Mouse (Mus musculus): ENCODE measurements around the gene Tm2d1.
A peak's percentile ranks its signal among the peaks of the same experiment; 100 is the strongest.
"Not testable (repeated sequence)": the region's sequence is repeated elsewhere in the genome, so short reads cannot be mapped to it uniquely, and the experiment has no call there.

The Tm2d1 gene

GRCm38 (mm10) chr4:98382716-98383424 lies at the start of gene Tm2d1:
TSS of gene Tm2d1 (minus strand) at chr4:98383306.
- DNase-seq (ENCODE audit: low read depth in 1 of 2, low spot score in 2 of 2): peak; percentile 21 to 68

- no peak for DNase-seq (ENCODE audit: low read depth in 1 of 2, low spot score in 2 of 2)
Measured at GRCm38 (mm10) chr4:98428371-98428770, 45.3 kb upstream of the Tm2d1 start.

DNA sequence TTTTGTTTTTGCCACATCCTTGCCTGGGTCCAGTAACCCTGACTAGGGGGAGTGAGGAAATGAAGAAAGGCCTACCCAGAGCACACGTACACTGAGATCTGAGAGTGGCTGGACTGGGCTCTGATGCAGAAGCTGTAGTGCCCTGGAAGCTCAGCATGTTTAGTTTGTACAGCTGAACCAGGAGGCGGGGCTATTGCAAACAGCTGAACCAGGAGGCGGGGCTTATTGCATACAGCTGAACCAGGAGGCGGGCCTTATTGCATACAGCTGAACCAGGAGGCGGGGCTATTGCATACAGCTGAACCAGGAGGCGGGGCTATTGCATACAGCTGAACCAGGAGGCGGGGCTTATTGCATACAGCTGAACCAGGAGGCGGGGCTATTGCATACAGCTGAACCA lies 32.0 kb upstream of the Tm2d1 start:
- not testable (repeated sequence) for DNase-seq (ENCODE audit: low read depth in 1 of 2, low spot score in 2 of 2)

GRCm38 (mm10) chr4:98408455-98408854 lies 25.3 kb upstream of the Tm2d1 start:
- no peak for DNase-seq (ENCODE audit: low read depth in 1 of 2, low spot score in 2 of 2)

GRCm38 (mm10) chr4:98404412-98404811 lies 21.3 kb upstream of the Tm2d1 start:
- no peak for DNase-seq (ENCODE audit: low read depth in 1 of 2, low spot score in 2 of 2)

DNA sequence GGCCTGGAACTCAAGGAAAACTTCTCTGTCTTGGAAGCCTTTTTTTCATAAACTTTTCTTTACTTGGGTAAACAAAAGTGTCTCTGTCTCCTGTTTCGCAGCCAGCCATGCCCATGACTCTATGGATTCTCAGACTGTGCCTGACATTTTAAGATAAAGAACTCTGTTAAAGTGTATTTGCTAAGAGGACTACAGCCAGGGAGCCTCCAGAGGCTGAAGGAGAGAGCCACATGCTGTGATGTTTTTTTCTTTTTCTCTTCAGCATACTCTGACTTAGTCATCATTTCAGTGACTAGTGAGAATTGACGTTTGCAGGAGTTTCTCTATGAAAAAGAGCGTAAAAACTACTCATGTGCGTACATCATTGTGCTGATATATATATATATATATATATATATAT lies 20.4 kb upstream of the Tm2d1 start:
- no peak for DNase-seq (ENCODE audit: low read depth in 1 of 2, low spot score in 2 of 2)

DNA sequence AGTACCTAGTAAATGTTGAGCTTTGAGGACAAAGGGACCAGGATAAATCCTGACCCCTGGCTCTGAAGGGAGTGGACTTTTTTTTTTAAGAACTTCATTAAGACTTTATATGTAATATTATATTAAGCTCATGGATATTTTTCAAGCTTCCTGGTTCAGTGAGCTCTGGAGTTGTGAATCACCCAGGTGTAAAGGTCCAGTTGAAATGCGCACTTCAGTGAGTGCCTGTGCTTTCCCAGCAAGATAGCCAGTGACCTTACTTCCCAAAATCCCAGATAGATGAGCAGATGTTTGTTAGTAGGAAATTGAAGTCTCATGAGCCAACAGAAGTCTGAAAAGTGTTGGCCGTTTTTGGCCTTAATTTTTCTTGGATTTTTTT lies 18.5 kb upstream of the Tm2d1 start:
- no peak for DNase-seq (ENCODE audit: low read depth in 1 of 2, low spot score in 2 of 2)

DNA sequence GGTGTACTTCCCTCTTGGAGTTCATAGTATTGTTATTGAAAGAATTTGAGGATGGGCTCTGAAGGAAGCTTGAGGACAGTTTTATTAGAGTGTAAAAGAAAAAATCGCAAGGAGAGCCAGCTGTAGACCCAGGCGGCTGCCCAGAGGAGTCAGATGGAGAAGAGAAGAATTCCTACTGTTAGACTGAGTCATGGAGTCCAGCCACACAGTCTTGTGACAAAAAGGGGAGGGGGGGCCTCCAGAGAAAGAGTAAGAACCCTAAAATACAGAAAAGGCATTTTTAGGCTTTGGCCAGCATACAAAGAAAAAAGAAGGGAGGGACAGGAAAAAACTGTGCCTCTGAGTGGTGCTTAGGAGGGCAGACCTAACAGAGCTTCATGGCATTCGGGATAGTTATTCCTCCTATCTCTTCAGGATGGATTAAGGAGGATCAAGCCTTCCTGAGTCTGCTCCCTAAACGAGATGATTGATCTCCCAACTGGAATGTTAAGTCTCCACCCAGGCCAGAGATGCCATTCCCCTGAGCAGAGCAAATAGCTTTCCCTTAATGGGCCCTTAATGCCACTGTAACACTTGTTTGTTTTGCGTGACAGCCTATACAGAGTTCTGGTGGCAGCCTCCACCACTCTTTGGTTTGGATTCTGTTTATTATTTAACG lies 17.9 kb upstream of the Tm2d1 start:
- no peak for DNase-seq (ENCODE audit: low read depth in 1 of 2, low spot score in 2 of 2)

DNA sequence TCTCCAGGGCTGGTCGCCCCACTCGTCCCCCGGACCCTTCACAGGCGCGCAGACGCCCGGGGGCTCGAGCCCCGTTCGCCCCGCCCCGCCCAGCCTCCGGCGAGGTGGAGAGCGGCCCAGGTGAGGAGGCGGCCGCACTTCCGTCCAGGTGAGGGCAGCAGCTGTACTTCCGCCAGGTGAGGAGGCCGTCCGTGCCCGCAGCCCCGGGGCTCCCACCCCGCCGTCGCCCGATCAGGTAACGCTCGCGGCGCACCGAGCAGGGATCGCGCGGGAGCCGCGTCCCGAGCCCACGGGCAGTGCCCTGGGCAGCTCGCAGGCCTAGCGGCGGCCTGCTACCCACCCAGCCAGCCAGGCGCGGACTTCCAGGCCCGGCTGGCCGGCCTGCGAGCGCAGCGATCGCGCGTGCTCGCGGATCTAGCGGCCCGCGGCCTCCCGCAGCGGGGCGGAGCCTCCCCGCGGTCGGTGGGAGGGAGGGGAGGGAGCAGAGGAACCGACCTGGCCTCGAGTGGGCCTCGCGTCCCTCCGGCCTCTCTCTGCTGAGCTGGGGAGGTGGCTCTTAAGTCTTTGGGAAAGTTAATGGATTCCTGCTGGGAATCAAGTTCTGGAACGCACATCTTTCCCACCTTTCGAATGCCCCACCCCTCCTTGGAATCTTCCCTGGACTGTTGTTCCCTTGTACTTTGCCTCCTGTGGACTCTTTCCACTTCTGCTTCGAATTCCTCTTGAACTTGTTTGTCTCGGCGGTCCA lies 12.8 kb upstream of the Tm2d1 start, which contains the start of gene Patj:
Patj (plus strand) TSS at position 96 of the 748 bp plus-strand sequence.
- DNase-seq (ENCODE audit: low read depth in 1 of 2, low spot score in 2 of 2): no peak

GRCm38 (mm10) chr4:98395346-98395689 lies 12.2 kb upstream of the Tm2d1 start:
- DNase-seq (ENCODE audit: low read depth in 1 of 2, low spot score in 2 of 2): no peak

GRCm38 (mm10) chr4:98385036-98385435 lies 1.9 kb upstream of the Tm2d1 start:
- no peak for DNase-seq (ENCODE audit: low read depth in 1 of 2, low spot score in 2 of 2)

DNA sequence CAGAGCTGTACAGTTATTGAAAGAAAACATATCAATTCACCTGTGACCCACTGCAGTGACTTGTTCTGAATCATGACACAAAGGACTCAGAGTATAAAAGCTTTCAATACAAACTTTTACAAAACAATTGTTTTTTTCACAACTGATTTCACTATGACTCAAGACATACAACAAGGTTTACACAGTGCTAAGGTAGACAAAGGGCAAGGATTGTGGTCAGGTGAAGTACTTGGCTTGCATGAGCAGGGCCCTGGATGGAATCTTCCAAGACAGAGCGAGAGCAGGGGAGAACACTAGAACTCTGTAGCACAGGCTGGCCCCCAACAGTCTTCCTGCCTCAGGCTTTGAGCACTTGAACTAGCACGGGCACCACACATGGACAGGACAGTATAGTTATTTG lies 6.2 kb downstream of the Tm2d1 start:
- DNase-seq (ENCODE audit: low read depth in 1 of 2, low spot score in 2 of 2): no peak

DNA sequence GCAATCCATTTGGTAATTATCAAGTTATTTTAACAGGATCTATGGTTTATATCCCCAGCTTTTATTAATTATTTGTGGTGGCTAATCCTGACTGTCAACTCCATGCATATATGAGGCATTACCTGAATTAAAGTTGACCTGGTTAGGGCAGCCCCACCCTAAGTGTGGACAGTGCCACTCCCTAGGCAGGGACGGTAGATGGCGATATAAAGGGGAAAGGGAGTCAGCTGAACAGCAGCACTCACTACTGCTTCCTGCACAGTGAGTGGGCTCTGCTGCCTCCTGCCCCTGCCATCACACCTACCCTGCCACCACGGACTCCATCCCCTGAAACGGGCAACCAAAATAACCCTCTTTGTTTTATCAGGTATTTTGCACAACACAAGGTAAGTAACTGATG lies 7.7 kb downstream of the Tm2d1 start:
- DNase-seq (ENCODE audit: low read depth in 1 of 2, low spot score in 2 of 2): no peak

DNA sequence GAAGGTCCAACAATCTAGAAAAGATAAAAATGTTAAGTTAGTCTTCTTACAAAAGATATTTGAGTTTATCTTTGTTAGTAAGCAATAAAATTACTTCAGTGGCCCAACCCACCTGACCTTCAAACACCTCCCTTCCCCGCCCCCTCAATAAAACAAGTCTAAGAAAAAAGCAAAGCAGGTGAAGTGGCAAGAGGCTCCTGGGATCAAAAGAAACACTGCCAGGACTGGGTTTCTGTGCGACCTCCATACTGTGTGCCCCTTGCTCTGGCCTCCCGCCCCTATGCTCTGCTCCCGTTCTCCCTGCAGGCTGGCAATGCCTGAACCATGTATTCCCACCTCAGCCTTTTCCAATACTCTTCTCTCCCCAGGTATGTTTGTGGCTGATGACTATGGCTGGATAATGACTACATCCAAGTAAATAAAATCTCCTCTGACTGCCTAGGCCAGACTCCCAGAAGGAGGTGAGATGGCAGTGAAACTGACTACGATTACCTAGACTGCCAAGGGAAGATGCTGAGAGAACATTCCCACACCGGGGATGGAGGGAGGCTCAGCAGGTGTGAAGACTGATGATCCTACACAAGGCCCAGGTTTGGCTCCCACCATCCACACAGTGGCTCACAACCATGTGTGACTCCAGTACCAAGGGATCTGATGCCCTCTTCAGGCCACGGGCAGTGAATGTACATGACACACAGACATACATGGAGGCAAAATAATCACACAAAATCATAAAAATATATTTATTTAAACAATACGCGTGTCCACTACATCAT lies 24.9 kb downstream of the Tm2d1 start:
- DNase-seq (ENCODE audit: low read depth in 1 of 2, low spot score in 2 of 2): no peak

GRCm38 (mm10) chr4:98348580-98348979 lies 34.5 kb downstream of the Tm2d1 start:
- DNase-seq (ENCODE audit: low read depth in 1 of 2, low spot score in 2 of 2): no peak

DNA sequence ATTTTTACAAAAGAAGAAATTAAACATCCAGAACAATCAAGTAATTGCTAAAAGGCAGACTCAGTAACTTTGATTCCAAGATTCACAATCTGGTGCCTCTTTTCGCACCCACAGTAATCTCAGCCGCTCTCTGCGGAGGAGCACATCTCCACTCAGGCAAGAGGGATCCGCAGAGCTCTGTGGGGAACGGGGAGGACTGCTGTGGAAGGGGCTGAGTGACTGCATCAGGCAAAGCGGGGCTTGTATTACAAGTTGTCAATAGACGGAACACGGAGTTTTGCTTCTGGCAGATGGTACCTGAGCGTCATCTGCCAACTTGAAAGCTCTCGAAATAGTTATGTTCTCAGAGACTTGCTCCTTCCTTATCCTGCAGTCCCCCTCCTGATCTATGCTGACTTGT lies 37.3 kb downstream of the Tm2d1 start:
- DNase-seq (ENCODE audit: low read depth in 1 of 2, low spot score in 2 of 2): no peak

- DNase-seq (ENCODE audit: low read depth in 1 of 2, low spot score in 2 of 2): no peak
Measured at GRCm38 (mm10) chr4:98339992-98340564, 43.0 kb downstream of the Tm2d1 start.

DNA sequence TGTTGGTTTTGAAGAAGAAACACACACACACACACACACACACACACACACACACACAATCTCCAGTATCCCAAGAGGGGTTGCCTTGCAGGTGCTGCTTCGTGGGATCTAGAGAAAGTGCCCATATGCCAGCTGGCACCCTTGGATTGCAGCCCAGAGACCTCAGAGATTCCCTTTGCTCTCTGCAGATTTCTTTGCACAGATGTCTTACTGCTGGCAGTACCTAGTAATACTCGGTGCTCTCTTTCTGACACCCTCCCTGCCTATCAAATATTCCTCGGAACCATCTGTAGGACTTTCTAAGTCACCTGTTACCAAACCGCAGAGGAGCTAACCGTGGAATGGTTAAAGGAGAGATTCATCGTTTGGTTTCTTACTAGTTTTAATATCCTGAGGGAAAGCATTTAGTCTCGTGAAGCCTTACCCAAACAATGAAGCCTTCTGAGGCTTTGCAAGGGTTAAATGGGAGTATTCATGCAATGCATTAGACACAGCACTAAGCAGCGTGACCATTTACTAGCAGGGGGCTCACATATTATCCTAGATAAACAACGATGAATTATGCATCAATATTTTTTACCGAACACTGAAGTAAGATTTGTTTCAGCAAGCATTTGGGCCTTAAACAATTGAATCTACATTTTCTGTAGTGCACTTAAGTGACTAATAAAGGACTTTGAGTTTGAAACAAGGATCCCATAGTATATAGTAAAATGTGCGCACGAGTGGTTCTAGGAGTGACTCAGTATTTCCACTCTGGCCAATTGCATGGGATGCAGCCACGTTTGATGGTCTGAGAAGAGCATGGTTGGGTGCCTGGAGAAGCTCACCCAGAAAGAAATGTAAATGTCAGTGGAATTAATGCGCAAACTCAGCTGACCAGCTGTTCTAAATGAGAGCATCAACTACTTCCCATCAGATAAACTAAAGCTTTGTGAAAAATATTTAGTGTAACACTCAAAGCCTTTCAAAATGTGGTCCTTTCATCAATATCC lies 44.2 kb downstream of the Tm2d1 start:
- DNase-seq (ENCODE audit: low read depth in 1 of 2, low spot score in 2 of 2): no peak

DNA sequence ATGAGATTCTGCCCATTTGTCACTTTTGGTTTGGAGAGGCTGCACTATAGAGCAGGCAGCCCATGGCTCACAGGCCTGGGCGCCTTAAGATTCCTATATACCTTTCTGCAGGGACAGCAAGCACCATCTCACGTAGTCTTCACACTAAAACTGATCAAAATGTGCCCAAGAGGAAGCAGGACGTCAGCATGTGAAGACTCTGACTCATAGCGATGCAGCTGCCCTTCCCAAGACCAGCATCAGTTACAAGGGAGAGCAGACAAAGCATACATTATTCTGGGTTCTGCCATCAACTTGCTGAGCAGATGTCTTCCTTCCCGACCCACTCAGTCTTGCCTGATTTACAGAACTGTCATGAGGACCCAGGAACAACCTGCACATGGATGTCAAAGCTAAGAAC lies 45.9 kb downstream of the Tm2d1 start:
- no peak for DNase-seq (ENCODE audit: low read depth in 1 of 2, low spot score in 2 of 2)

DNA sequence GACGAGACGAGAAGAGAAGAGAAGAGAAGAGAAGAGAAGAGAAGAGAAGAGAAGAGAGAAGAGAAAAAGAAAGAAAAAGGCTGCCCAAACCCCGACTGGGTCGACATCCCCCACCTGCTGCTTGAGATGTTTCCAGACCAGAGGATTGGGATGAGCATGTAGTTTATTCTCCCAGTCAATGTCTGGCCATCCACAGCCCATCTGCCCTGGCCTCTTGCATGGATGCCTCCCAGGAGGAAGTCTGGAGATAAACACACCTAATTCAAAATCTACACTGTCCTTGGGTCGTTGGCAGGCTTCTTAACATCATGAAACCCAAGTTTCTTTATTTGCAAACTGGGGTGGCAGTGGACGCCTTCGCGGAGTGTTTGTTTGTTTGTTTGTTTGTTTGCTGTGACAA lies 47.4 kb downstream of the Tm2d1 start:
- DNase-seq (ENCODE audit: low read depth in 1 of 2, low spot score in 2 of 2): no peak

Measured in monocyte, adult 2 months (primary cell).